Mouse (Mus musculus) thymus, postnatal 4 days (tissue): ENCODE data around the gene Pfkm.

Experiments used
- DNase-seq: peaks from one replicate; pipeline ENCODE4 v3.0.0; 2021

Pfkm gene

GRCm38 (mm10) chr15:98142515-98142914 lies 50.1 kb downstream of the Pfkm start:
- no peak for DNase-seq

- no peak for DNase-seq
Measured at GRCm38 (mm10) chr15:98144861-98145507, 52.6 kb downstream of the Pfkm start.

- peak; percentile 96 for DNase-seq
Measured at GRCm38 (mm10) chr15:98145559-98146181, 53.3 kb downstream of the Pfkm start.

- DNase-seq: no peak
Measured at GRCm38 (mm10) chr15:98148356-98148755, 56.0 kb downstream of the Pfkm start.

GRCm38 (mm10) chr15:98149166-98149602 lies 56.8 kb downstream of the Pfkm start:
- DNase-seq: no peak

- DNase-seq: no peak
Measured at GRCm38 (mm10) chr15:98152916-98153315, 60.5 kb downstream of the Pfkm start.

- DNase-seq: no peak
Measured at GRCm38 (mm10) chr15:98153625-98154024, 61.2 kb downstream of the Pfkm start.

GRCm38 (mm10) chr15:98154146-98154545 lies 61.8 kb downstream of the Pfkm start:
- DNase-seq: no peak

- DNase-seq: no peak
Measured at GRCm38 (mm10) chr15:98154631-98155030, 62.2 kb downstream of the Pfkm start.

- no peak for DNase-seq
Measured at GRCm38 (mm10) chr15:98155272-98155671, 62.9 kb downstream of the Pfkm start.

GRCm38 (mm10) chr15:98155944-98156343 lies 63.6 kb downstream of the Pfkm start:
- no peak for DNase-seq

- no peak for DNase-seq
Measured at GRCm38 (mm10) chr15:98157253-98157652, 64.9 kb downstream of the Pfkm start.

GRCm38 (mm10) chr15:98161026-98161805 lies 68.8 kb downstream of the Pfkm start:
- no peak for DNase-seq

GRCm38 (mm10) chr15:98162561-98162960 lies 70.2 kb downstream of the Pfkm start:
- no peak for DNase-seq

- no peak for DNase-seq
Measured at GRCm38 (mm10) chr15:98165525-98165924, 73.1 kb downstream of the Pfkm start, which contains the start of gene Asb8. Gene Asb8 (minus strand): TSS chr15:98165625.

GRCm38 (mm10) chr15:98166963-98167644 lies 74.7 kb downstream of the Pfkm start, which contains the start of gene Ccdc184:
Gene Ccdc184 (plus strand): TSS chr15:98167158.
- no peak for DNase-seq

- peak; percentile 81 for DNase-seq
Measured at GRCm38 (mm10) chr15:98167645-98168621, 75.5 kb downstream of the Pfkm start.

- DNase-seq: peak; percentile 10
Measured at GRCm38 (mm10) chr15:98168622-98169004, 76.2 kb downstream of the Pfkm start.

GRCm38 (mm10) chr15:98170365-98170764 lies 78.0 kb downstream of the Pfkm start:
- no peak for DNase-seq

- DNase-seq: no peak
Measured at GRCm38 (mm10) chr15:98170917-98171316, 78.5 kb downstream of the Pfkm start.

- DNase-seq: no peak
Measured at GRCm38 (mm10) chr15:98172113-98172512, 79.7 kb downstream of the Pfkm start.

- peak; percentile 18 for DNase-seq
Measured at GRCm38 (mm10) chr15:98173821-98174220, 81.4 kb downstream of the Pfkm start.
